Mouse (Mus musculus) C2C12 (cell line): ENCODE results near the gene Rabl6. TPM values are rescaled to one million over a fixed set of nuclear protein-coding genes. Genes with fewer than 3 reads are reported as not detected.

Experiments
- H3K27me3 ChIP-seq: one replicate; pipeline ENCODE4 v1.6.1; 2011; ENCODE audit not compliant: control insufficient read depth, insufficient read depth, insufficient read length
- H3K36me3 ChIP-seq: one replicate; pipeline ENCODE4 v1.6.1; 2011; ENCODE audit not compliant: control insufficient read depth, insufficient read depth
- H3K4me3 ChIP-seq: one replicate; pipeline ENCODE4 v1.5.1; 2011; ENCODE audit warnings: mild to moderate bottlenecking, control low read depth; ENCODE audit not compliant: poor library complexity, insufficient read depth, severe bottlenecking
- H3K79me2 ChIP-seq: one replicate; pipeline ENCODE4 v1.6.1; 2011; ENCODE audit not compliant: control insufficient read depth, insufficient read depth
- H3K79me3 ChIP-seq: one replicate; pipeline ENCODE4 v1.6.1; 2011; ENCODE audit warnings: low read depth, control low read depth
- H3ac ChIP-seq: one replicate; pipeline ENCODE3; 2011; ENCODE audit warnings: low read depth; ENCODE audit not compliant: control insufficient read depth, insufficient read length
- CEBPB ChIP-seq: IDR thresholded peaks from one replicate; pipeline ENCODE4 v1.6.1; 2011; ENCODE audit warnings: low read depth, mild to moderate bottlenecking, control low read depth, moderate library complexity
- CTCF ChIP-seq: IDR thresholded peaks from one replicate; pipeline ENCODE4 v1.5.1; 2011; ENCODE audit not compliant: control insufficient read depth, insufficient read depth, insufficient read length
- FOSL1 ChIP-seq: IDR thresholded peaks from one replicate; pipeline ENCODE4 v1.8.0; 2011; ENCODE audit warnings: mild to moderate bottlenecking, low read length; ENCODE audit not compliant: poor library complexity, insufficient read depth, severe bottlenecking
- MAX ChIP-seq: IDR thresholded peaks from one replicate; pipeline ENCODE4 v1.6.1; 2011; ENCODE audit warnings: mild to moderate bottlenecking, control low read depth
- MYOD1 ChIP-seq: IDR thresholded peaks from one replicate; pipeline ENCODE4 v1.6.1; 2011; ENCODE audit warnings: low read depth; ENCODE audit not compliant: control insufficient read depth, insufficient read length
- MYOG ChIP-seq: IDR thresholded peaks from one replicate; pipeline ENCODE4 v1.6.1; 2011; ENCODE audit not compliant: control insufficient read depth, insufficient read length; ENCODE audit errors: extremely low read depth
- USF1 ChIP-seq: IDR thresholded peaks from one replicate; pipeline ENCODE4 v1.6.1; 2011; ENCODE audit warnings: low read depth, mild to moderate bottlenecking, control low read depth, moderate library complexity
- polyA plus RNA-seq: library from polyadenylated mRNA; unstranded; fragments of >200 nt; fragmentation: generic; extraction: Trizol; gene quantifications from one replicate; pipeline ENCODE4 v1.2.1, GENCODE M21; 2012; ENCODE audit warnings: missing spikeins

The Rabl6 gene
- polyA plus RNA-seq, 1 experiment = 58.9 TPM

GRCm38 (mm10) chr2:25536531-25536930 is 71.8 kb downstream of the Rabl6 start:
- H3K27me3 ChIP-seq = no peaks in the 10 kb centered on the region
- peaks cover 55% of the 10 kb centered on the region for H3K79me3 ChIP-seq
- peaks cover 81% of the 10 kb centered on the region for H3K79me2 ChIP-seq
- H3K36me3 ChIP-seq = peaks cover 71% of the 10 kb centered on the region
- TF ChIP-seq FOSL1 (no peak), CEBPB (no peak), CTCF (no peak), MAX (no peak), MYOG (no peak), MYOD1 (no peak), USF1 (no peak)
- H3K4me3 ChIP-seq = no peak overlapping the region
- H3ac ChIP-seq = no peak overlapping the region

GRCm38 (mm10) chr2:25534866-25535182 is 73.5 kb downstream of the Rabl6 start:
- Histone ChIP-seq H3K36me3 (peaks cover 88% of the 10 kb centered on the region), H3K79me2 (peaks cover 73% of the 10 kb centered on the region), H3ac (no peak overlapping the region), H3K79me3 (peaks cover 45% of the 10 kb centered on the region), H3K4me3 (no peak overlapping the region), H3K27me3 (no peaks in the 10 kb centered on the region)
- no peak for TF ChIP-seq USF1
- TF ChIP-seq MYOD1 = no peak
- no peak for TF ChIP-seq CEBPB
- no peak for TF ChIP-seq CTCF
- TF ChIP-seq FOSL1 = no peak
- no peak for TF ChIP-seq MAX

- Histone ChIP-seq H3K79me3 (peaks cover 40% of the 10 kb centered on the region), H3ac (no peak overlapping the region), H3K36me3 (peaks cover 89% of the 10 kb centered on the region), H3K79me2 (peaks cover 68% of the 10 kb centered on the region), H3K4me3 (no peak overlapping the region), H3K27me3 (no peaks in the 10 kb centered on the region)
- TF ChIP-seq USF1 = peak; percentile 93
- TF ChIP-seq MAX = peak; percentile 88
- TF ChIP-seq MYOD1 = no peak
- TF ChIP-seq CEBPB = no peak
Observed at GRCm38 (mm10) chr2:25534178-25534865, 74.0 kb downstream of the Rabl6 start.

GRCm38 (mm10) chr2:25533707-25534106 is 74.6 kb downstream of the Rabl6 start:
- TF ChIP-seq MYOD1 = no peak
- TF ChIP-seq USF1 = no peak
- no peak for TF ChIP-seq MAX
- TF ChIP-seq CEBPB = no peak
- TF ChIP-seq MYOG = no peak
- TF ChIP-seq FOSL1 = no peak
- TF ChIP-seq CTCF = no peak
- peaks cover 89% of the 10 kb centered on the region for H3K36me3 ChIP-seq
- H3K4me3 ChIP-seq = no peak overlapping the region
- peaks cover 34% of the 10 kb centered on the region for H3K79me3 ChIP-seq
- H3ac ChIP-seq = no peak overlapping the region
- peaks cover 62% of the 10 kb centered on the region for H3K79me2 ChIP-seq
- H3K27me3 ChIP-seq = no peaks in the 10 kb centered on the region

Other genes starting within 250 kb of the Rabl6 start
- gene Uap1l1, start 242.8 kb downstream of the Rabl6 start, polyA plus RNA-seq = 96.6 TPM
- gene Sapcd2, start 236.2 kb downstream of the Rabl6 start, polyA plus RNA-seq = 25.8 TPM
- gene Entpd2, start 212.6 kb downstream of the Rabl6 start, polyA plus RNA-seq = not detected
- 79.9 TPM for gene Npdc1, start 209.2 kb downstream of the Rabl6 start, polyA plus RNA-seq
- 0.08 TPM for gene Fut7, start 185.3 kb downstream of the Rabl6 start, polyA plus RNA-seq
- 4.2 TPM for gene Abca2, start 179.8 kb downstream of the Rabl6 start, polyA plus RNA-seq
- 0.15 TPM for gene Clic3, start 151.7 kb downstream of the Rabl6 start, polyA plus RNA-seq
- gene Paxx, start 147.4 kb downstream of the Rabl6 start, polyA plus RNA-seq = 12.3 TPM
- not detected for gene Ptgds, start 138.5 kb downstream of the Rabl6 start, polyA plus RNA-seq
- gene Lcn12, start 114.6 kb downstream of the Rabl6 start, polyA plus RNA-seq = not detected
- 35.8 TPM for gene Fbxw5, start 107.8 kb downstream of the Rabl6 start, polyA plus RNA-seq
- gene C8g, start 106.8 kb downstream of the Rabl6 start, polyA plus RNA-seq = 0.32 TPM
- gene Traf2, start 61.6 kb downstream of the Rabl6 start, polyA plus RNA-seq = 28.8 TPM
- 340 TPM for gene Edf1, start 50.7 kb downstream of the Rabl6 start, polyA plus RNA-seq
- 5.7 TPM for gene Mamdc4, start 33.7 kb downstream of the Rabl6 start, polyA plus RNA-seq
- 94.2 TPM for gene Phpt1, start 33.3 kb downstream of the Rabl6 start, polyA plus RNA-seq
- 0.29 TPM for gene Ajm1, start 26.8 kb downstream of the Rabl6 start, polyA plus RNA-seq
- 0.15 TPM for gene Ccdc183, start 9.2 kb upstream of the Rabl6 start, polyA plus RNA-seq
- gene Tmem141, start 13.5 kb upstream of the Rabl6 start, polyA plus RNA-seq = 12.9 TPM
- 0.14 TPM for gene Fcna, start 19.5 kb upstream of the Rabl6 start, polyA plus RNA-seq
- gene Lcn8, start 44.6 kb upstream of the Rabl6 start, polyA plus RNA-seq = not detected
- not detected for gene Lcn5, start 49.4 kb upstream of the Rabl6 start, polyA plus RNA-seq
- not detected for gene Lcn6, start 68.3 kb upstream of the Rabl6 start, polyA plus RNA-seq
- gene Lcn10, start 74.2 kb upstream of the Rabl6 start, polyA plus RNA-seq = not detected
- not detected for gene Obp2a, start 91.5 kb upstream of the Rabl6 start, polyA plus RNA-seq
- gene Bmyc, start 98.2 kb upstream of the Rabl6 start, polyA plus RNA-seq = 1.0 TPM
- not detected for gene Obp2b, start 128.5 kb upstream of the Rabl6 start, polyA plus RNA-seq
- gene Lcn3, start 157.0 kb upstream of the Rabl6 start, polyA plus RNA-seq = not detected
- not detected for gene Lcn11, start 168.5 kb upstream of the Rabl6 start, polyA plus RNA-seq
- not detected for gene Gm13539, start 173.7 kb upstream of the Rabl6 start, polyA plus RNA-seq
- gene Glt6d1, start 207.3 kb upstream of the Rabl6 start, polyA plus RNA-seq = not detected
- gene Lcn9, start 214.6 kb upstream of the Rabl6 start, polyA plus RNA-seq = not detected
- not detected for gene Sohlh1, start 238.7 kb upstream of the Rabl6 start, polyA plus RNA-seq